Mouse (Mus musculus): Measurements from ENCODE around the gene 1110008P14Rik. TPM values are rescaled to one million over a fixed set of nuclear protein-coding genes. Genes with fewer than 3 reads are reported as not detected.
A peak's percentile ranks its signal among the peaks of the same experiment; 100 is the strongest.

Gene 1110008P14Rik
- 117 and 134 TPM in 2 replicates for polyA plus RNA-seq (2012; rRNA removed)

GRCm38 (mm10) chr2:32381775-32382223 is at the start of gene 1110008P14Rik:
1110008P14Rik (minus strand) TSS chr2:32381938.
- peaks cover 20% of the 10 kb centered on the region for H3K36me3 ChIP-seq (ENCODE audit: control insufficient read depth, insufficient read depth, low read length)
- TF ChIP-seq POLR2A (IDR thresholded peaks at IDR 0.05; ENCODE audit: low read depth, low read length) (no peak), CTCF (IDR thresholded peaks at IDR 0.05; ENCODE audit: extremely low read depth, insufficient read length, insufficient replicate concordance, low read depth, low read length) (no peak)
- no peaks in the 10 kb centered on the region for H3K27me3 ChIP-seq (ENCODE audit: control insufficient read depth, insufficient read depth, low read length)
- peak within 1 kb of the TSS; percentile 77 for H3K4me3 ChIP-seq (ENCODE audit: low read depth, low read length)
- H3K4me1 ChIP-seq (ENCODE audit: control insufficient read depth, insufficient read depth, insufficient read length, low read length), result peaks cover 4% of the 10 kb centered on the region; the same call in 1 of the 2 replicates
- under 1% methylated on average over 45 of the region's 47 CpGs for WGBS
- no peak within 1 kb of the TSS for H3K27ac ChIP-seq (ENCODE audit: insufficient read depth, low read depth, low read length)

GRCm38 (mm10) chr2:32430701-32431676 is 49.3 kb upstream of the 1110008P14Rik start:
- WGBS, result 39% methylated on average over 18 of the region's 18 CpGs
- H3K4me3 ChIP-seq (ENCODE audit: low read depth, low read length), result peak overlapping the region; percentile 0; the same call in 1 of the 2 replicates
- H3K27ac ChIP-seq (ENCODE audit: insufficient read depth, low read depth, low read length), result peak overlapping the region; percentile 16; the same call in 1 of the 2 replicates
- TF ChIP-seq POLR2A (IDR thresholded peaks at IDR 0.05; ENCODE audit: low read depth, low read length) (no peak), CTCF (IDR thresholded peaks at IDR 0.05; ENCODE audit: extremely low read depth, insufficient read length, insufficient replicate concordance, low read depth, low read length) (no peak)
- H3K36me3 ChIP-seq (ENCODE audit: control insufficient read depth, insufficient read depth, low read length), result peaks cover 1% of the 10 kb centered on the region
- no peaks in the 10 kb centered on the region for H3K27me3 ChIP-seq (ENCODE audit: control insufficient read depth, insufficient read depth, low read length)
- peaks cover 30% of the 10 kb centered on the region for H3K4me1 ChIP-seq (ENCODE audit: control insufficient read depth, insufficient read depth, insufficient read length, low read length)

- Histone ChIP-seq H3K4me1 (ENCODE audit: control insufficient read depth, insufficient read depth, insufficient read length, low read length) (peaks cover 41% of the 10 kb centered on the region), H3K27me3 (ENCODE audit: control insufficient read depth, insufficient read depth, low read length) (no peaks in the 10 kb centered on the region), H3K27ac (ENCODE audit: insufficient read depth, low read depth, low read length) (no peak overlapping the region; the same call in 1 of the 2 replicates), H3K36me3 (ENCODE audit: control insufficient read depth, insufficient read depth, low read length) (peaks cover 1% of the 10 kb centered on the region), H3K4me3 (ENCODE audit: low read depth, low read length) (no peak overlapping the region)
- TF ChIP-seq CTCF (IDR thresholded peaks at IDR 0.05; ENCODE audit: extremely low read depth, insufficient read length, insufficient replicate concordance, low read depth, low read length), result no peak
- TF ChIP-seq POLR2A (IDR thresholded peaks at IDR 0.05; ENCODE audit: low read depth, low read length), result no peak
- WGBS, result 36% methylated on average over 4 of the region's 4 CpGs
Measured at GRCm38 (mm10) chr2:32429215-32429891, 47.6 kb upstream of the 1110008P14Rik start.

GRCm38 (mm10) chr2:32428262-32428722 is 46.6 kb upstream of the 1110008P14Rik start:
- TF ChIP-seq CTCF (IDR thresholded peaks at IDR 0.05; ENCODE audit: extremely low read depth, insufficient read length, insufficient replicate concordance, low read depth, low read length) (no peak), POLR2A (IDR thresholded peaks at IDR 0.05; ENCODE audit: low read depth, low read length) (no peak)
- no peaks in the 10 kb centered on the region; the same call in none of the 2 replicates for H3K36me3 ChIP-seq (ENCODE audit: control insufficient read depth, insufficient read depth, low read length)
- H3K27me3 ChIP-seq (ENCODE audit: control insufficient read depth, insufficient read depth, low read length), result no peaks in the 10 kb centered on the region
- H3K4me3 ChIP-seq (ENCODE audit: low read depth, low read length), result no peak overlapping the region
- peaks cover 47% of the 10 kb centered on the region for H3K4me1 ChIP-seq (ENCODE audit: control insufficient read depth, insufficient read depth, insufficient read length, low read length)
- 13% methylated on average over 8 of the region's 8 CpGs for WGBS
- H3K27ac ChIP-seq (ENCODE audit: insufficient read depth, low read depth, low read length), result peak overlapping the region; percentile 40

GRCm38 (mm10) chr2:32427720-32428119 is 46.0 kb upstream of the 1110008P14Rik start:
- Histone ChIP-seq H3K27ac (ENCODE audit: insufficient read depth, low read depth, low read length) (peak overlapping the region; percentile 19; the same call in 1 of the 2 replicates), H3K36me3 (ENCODE audit: control insufficient read depth, insufficient read depth, low read length) (no peaks in the 10 kb centered on the region; the same call in none of the 2 replicates), H3K4me1 (ENCODE audit: control insufficient read depth, insufficient read depth, insufficient read length, low read length) (peaks cover 49% of the 10 kb centered on the region), H3K27me3 (ENCODE audit: control insufficient read depth, insufficient read depth, low read length) (no peaks in the 10 kb centered on the region), H3K4me3 (ENCODE audit: low read depth, low read length) (no peak overlapping the region)
- TF ChIP-seq CTCF (IDR thresholded peaks at IDR 0.05; ENCODE audit: extremely low read depth, insufficient read length, insufficient replicate concordance, low read depth, low read length), result no peak
- no peak for TF ChIP-seq POLR2A (IDR thresholded peaks at IDR 0.05; ENCODE audit: low read depth, low read length)
- 45% methylated on average over 5 of the region's 5 CpGs for WGBS

- Histone ChIP-seq H3K36me3 (ENCODE audit: control insufficient read depth, insufficient read depth, low read length) (no peaks in the 10 kb centered on the region; the same call in none of the 2 replicates), H3K27me3 (ENCODE audit: control insufficient read depth, insufficient read depth, low read length) (no peaks in the 10 kb centered on the region), H3K4me1 (ENCODE audit: control insufficient read depth, insufficient read depth, insufficient read length, low read length) (peaks cover 56% of the 10 kb centered on the region), H3K4me3 (ENCODE audit: low read depth, low read length) (no peak overlapping the region), H3K27ac (ENCODE audit: insufficient read depth, low read depth, low read length) (no peak overlapping the region)
- 85% methylated on average over 1 of the region's 1 CpGs for WGBS
- TF ChIP-seq POLR2A (IDR thresholded peaks at IDR 0.05; ENCODE audit: low read depth, low read length) (no peak), CTCF (IDR thresholded peaks at IDR 0.05; ENCODE audit: extremely low read depth, insufficient read length, insufficient replicate concordance, low read depth, low read length) (no peak)
Measured at GRCm38 (mm10) chr2:32426141-32426540, 44.4 kb upstream of the 1110008P14Rik start.
